Mouse (Mus musculus) MEL (cell line): Measurements from ENCODE around the gene Igf2bp3.

Source experiments
- CTCF ChIP-seq, 3 experiments: IDR thresholded peaks in 2 of 3; conservative IDR thresholded peaks in 1 of 3; 2 replicates each; pipeline ENCODE4 v1.5.1; 2011 to 2012; ENCODE audit warnings: low read length in 3 of 3, low read depth in 2 of 3, mild to moderate bottlenecking in 2 of 3, improper control_type of control experiment in 1 of 3, inconsistent platforms in 1 of 3, mixed read lengths in 1 of 3, moderate library complexity in 1 of 3; ENCODE audit not compliant: control insufficient read depth in 1 of 3, insufficient read depth in 1 of 3, poor library complexity in 1 of 3, severe bottlenecking in 1 of 3
- E2F4 ChIP-seq: IDR thresholded peaks from 2 replicates; pipeline ENCODE4 v1.6.1; 2011; ENCODE audit warnings: low read depth, low read length, improper control_type of control experiment, borderline replicate concordance
- ELF1 ChIP-seq: IDR thresholded peaks from 2 replicates; pipeline ENCODE4 v1.6.1; 2014; ENCODE audit warnings: low read depth, mild to moderate bottlenecking, inconsistent platforms, low read length, improper control_type of control experiment, moderate library complexity
- EP300 ChIP-seq, 2 experiments: IDR thresholded peaks; 2 replicates each; pipeline ENCODE4 v1.6.1; 2011; ENCODE audit warnings: improper control_type of control experiment in 2 of 2, low read length in 2 of 2, low read depth in 1 of 2, mild to moderate bottlenecking in 1 of 2
- GABPA ChIP-seq: IDR thresholded peaks from 2 replicates; pipeline ENCODE4 v1.6.1; 2012; ENCODE audit warnings: low read depth, mild to moderate bottlenecking, inconsistent platforms, low read length, improper control_type of control experiment, moderate library complexity
- NELFE ChIP-seq: IDR thresholded peaks from 2 replicates; pipeline ENCODE4 v1.6.1; 2011; ENCODE audit warnings: low read depth, low read length, improper control_type of control experiment
- POLR2A ChIP-seq, 2 experiments: IDR thresholded peaks; 2 replicates each; pipeline ENCODE4 v1.6.1; 2011 to 2012; ENCODE audit warnings: low read length in 2 of 2, mild to moderate bottlenecking in 2 of 2, control low read depth in 1 of 2, improper control_type of control experiment in 1 of 2, low read depth in 1 of 2, moderate library complexity in 1 of 2; ENCODE audit not compliant: control insufficient read depth in 1 of 2, insufficient read depth in 1 of 2, poor library complexity in 1 of 2
- SIN3A ChIP-seq: IDR thresholded peaks from 2 replicates; pipeline ENCODE4 v1.6.1; 2012; ENCODE audit warnings: low read length, improper control_type of control experiment, inconsistent platforms
- TCF12 ChIP-seq: IDR thresholded peaks from 2 replicates; pipeline ENCODE4 v1.6.1; 2014; ENCODE audit warnings: low read depth, mild to moderate bottlenecking, inconsistent platforms, low read length, improper control_type of control experiment, moderate library complexity
- USF1 ChIP-seq: IDR thresholded peaks from 2 replicates; pipeline ENCODE4 v1.6.1; 2014; ENCODE audit warnings: low read depth, mild to moderate bottlenecking, inconsistent platforms, low read length, improper control_type of control experiment, moderate library complexity
- ZKSCAN1 ChIP-seq: IDR thresholded peaks from 2 replicates; pipeline ENCODE4 v1.6.1; 2012; ENCODE audit warnings: low read depth, mild to moderate bottlenecking, inconsistent platforms, low read length, improper control_type of control experiment, moderate library complexity

DNA sequence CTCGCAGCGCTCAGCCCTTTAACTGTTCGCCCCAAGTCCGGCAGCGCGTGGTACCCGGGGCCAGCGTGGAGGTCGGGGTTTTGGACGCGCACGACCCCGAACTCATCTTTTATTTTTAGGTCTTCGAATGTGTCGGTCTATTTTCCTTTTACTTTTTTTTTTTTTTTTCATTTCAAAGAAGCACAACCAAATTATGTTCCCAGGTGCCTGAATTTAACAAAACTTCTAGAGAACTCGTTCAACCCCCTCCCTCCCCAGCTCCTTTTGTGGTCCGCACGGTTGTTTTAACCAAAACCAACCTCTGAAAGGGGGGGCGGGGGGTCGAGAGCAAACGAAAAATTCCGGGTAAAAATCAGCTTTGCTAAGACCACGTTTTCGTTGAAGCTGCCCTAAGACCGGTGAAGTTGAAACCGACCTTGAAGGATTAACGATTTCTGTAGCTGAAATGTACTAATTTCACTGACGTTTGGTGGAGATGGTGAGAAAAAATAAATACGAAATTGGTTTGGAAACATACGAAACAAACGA is 3.6 kb upstream of the Igf2bp3 start:
- TF ChIP-seq SIN3A (no peak), CTCF (IDR thresholded peaks at IDR 0.05 in 2 of 3, conservative IDR thresholded peaks at IDR 0.05 in 1 of 3; ENCODE audit: control insufficient read depth in 1 of 3, insufficient read depth in 1 of 3, low read depth in 2 of 3, low read length in 3 of 3, poor library complexity in 1 of 3, severe bottlenecking in 1 of 3) (no peak), ELF1 (no peak), POLR2A (IDR thresholded peaks at IDR 0.05; ENCODE audit: control insufficient read depth in 1 of 2, insufficient read depth in 1 of 2, low read depth in 1 of 2, low read length in 2 of 2, poor library complexity in 1 of 2) (no peak), USF1 (no peak), E2F4 (no peak), TCF12 (no peak), ZKSCAN1 (no peak), EP300 (IDR thresholded peaks at IDR 0.05; ENCODE audit: low read depth in 1 of 2, low read length in 2 of 2) (no peak), GABPA (no peak), NELFE (no peak)
